Mouse (Mus musculus): ENCODE measurements around the gene P2ry6.

- TF ChIP-seq POLR2A (IDR thresholded peaks at IDR 0.05; ENCODE audit: borderline replicate concordance, low read depth, low read length) (no peak), CTCF (IDR thresholded peaks at IDR 0.05; ENCODE audit: low read depth, low read length) (no peak)
Observed at GRCm38 (mm10) chr7:100919809-100920107, 54.7 kb downstream of the P2ry6 start.

All from bone marrow macrophage, adult 2 months (primary cell).